Mouse (Mus musculus) adrenal gland (tissue): ENCODE results near the gene Rdx.

ENCODE experiments used
- intact Hi-C: fragments of 180-260 bp; cut with DNase I; formaldehyde crosslinking; loops from one replicate; pipeline ENCODE4 v1.15.1; 2025
- microRNA-seq, 2 experiments: library from miRNA; unstranded; fragments of <30 nt; microRNA quantifications; one replicate each; pipeline ENCODE4; 2019

Gene Rdx

GRCm38 (mm10) chr9:52105423-52105822 is 58.5 kb downstream of the Rdx start:
- intact Hi-C loops, result no loop called here

- intact Hi-C loops, result no loop called here
Measured at GRCm38 (mm10) chr9:52107161-52107560, 60.2 kb downstream of the Rdx start.

- intact Hi-C loops, result loop anchor here (10.0 kb wide), 1 partner anchor 54 kb away; the partner anchor contains the start of gene Zc3h12c
Measured at GRCm38 (mm10) chr9:52110738-52111137, 63.8 kb downstream of the Rdx start.

GRCm38 (mm10) chr9:52113091-52113490 is 66.1 kb downstream of the Rdx start:
- intact Hi-C loops, result loop anchor here (10.0 kb wide), 1 partner anchor 52 kb away; the partner anchor contains the start of gene Zc3h12c

- intact Hi-C loops, result loop anchor here (10.0 kb wide), 1 partner anchor 46 kb away; the partner anchor contains the start of gene Zc3h12c
Measured at GRCm38 (mm10) chr9:52119212-52119611, 72.2 kb downstream of the Rdx start.

- intact Hi-C loops, result no loop called here
Measured at GRCm38 (mm10) chr9:52125225-52125624, 78.3 kb downstream of the Rdx start.

GRCm38 (mm10) chr9:52130348-52130747 is 83.4 kb downstream of the Rdx start:
- intact Hi-C loops, result loop anchor here (5.0 kb wide), 1 partner anchor 157 kb away; no protein-coding TSS in a partner anchor

GRCm38 (mm10) chr9:52132771-52133170 is 85.8 kb downstream of the Rdx start:
- intact Hi-C loops, result loop anchor here (5.0 kb wide), 1 partner anchor 155 kb away; no protein-coding TSS in a partner anchor

Small RNAs within 50 kb of the gene (microRNA-seq; reads per million reads assigned to microRNA genes)
- gene Gm27686 (0 to 0.23 reads per million in 2 experiments), gene Mir6244 (0 reads per million in 2 experiments)
